Mouse (Mus musculus) limb, embryonic 13.5 days (tissue): Measurements from ENCODE around the gene Rhog. TPM values are rescaled to one million over a fixed set of nuclear protein-coding genes. Genes with fewer than 3 reads are reported as not detected.
A peak's percentile ranks its signal among the peaks of the same experiment; 100 is the strongest.

ENCODE experiments used
- ATAC-seq: fragments of 200-750 bp; cut with Nextera tagmentation; 2 replicates; pipeline ENCODE4 v1.8.0; 2017; ENCODE audit warnings: low read depth, moderate number of reproducible peaks, moderate TSS enrichment; ENCODE audit not compliant: low FRiP score
- H3K27ac ChIP-seq: fragments of 300-500 bp; sonication (generic); 2 replicates; pipeline ENCODE4 v1.5.1; 2015; ENCODE audit warnings: inconsistent platforms, mild to moderate bottlenecking, moderate library complexity
- H3K27me3 ChIP-seq: fragments of 300-500 bp; sonication (generic); 2 replicates; pipeline ENCODE4 v1.6.1; 2015; ENCODE audit warnings: mild to moderate bottlenecking, inconsistent platforms
- H3K36me3 ChIP-seq: fragments of 300-500 bp; sonication (generic); 2 replicates; pipeline ENCODE4 v1.6.1; 2015; ENCODE audit warnings: inconsistent platforms, mild to moderate bottlenecking, moderate library complexity
- H3K4me1 ChIP-seq: fragments of 300-500 bp; sonication (generic); 2 replicates; pipeline ENCODE4 v1.6.1; 2015; ENCODE audit warnings: inconsistent platforms
- H3K4me2 ChIP-seq: fragments of 300-500 bp; sonication (generic); replicated peaks from 2 replicates; pipeline ENCODE4 v1.6.1; 2015; ENCODE audit warnings: inconsistent platforms, mild to moderate bottlenecking, moderate library complexity
- H3K4me3 ChIP-seq: fragments of 300-500 bp; sonication (generic); 2 replicates; pipeline ENCODE4 v1.5.1; 2015; ENCODE audit warnings: moderate library complexity, mild to moderate bottlenecking, inconsistent platforms
- H3K9ac ChIP-seq: fragments of 300-500 bp; sonication (generic); 2 replicates; pipeline ENCODE4 v1.6.1; 2015; ENCODE audit warnings: mild to moderate bottlenecking, inconsistent platforms
- H3K9me3 ChIP-seq: fragments of 300-500 bp; sonication (generic); 2 replicates; pipeline ENCODE4 v1.6.1; 2016; ENCODE audit warnings: inconsistent platforms
- WGBS: fragments of 180-500 bp; shearing (Covaris S2); methylation state at CpG from one replicate; pipeline ENCODE4 v1.1.7; 2015; 5-methylcytosine and 5-hydroxymethylcytosine counted together
- polyA plus RNA-seq: library from polyadenylated mRNA; unstranded; fragments of >200 nt; fragmentation: Nextera tagmentation; extraction: Ambion mirVana; gene quantifications from 2 replicates; pipeline ENCODE4 v1.2.1, GENCODE M21; 2015

Rhog gene
- polyA plus RNA-seq, 1 experiment from 2014 or later, result 56.7 TPM

DNA sequence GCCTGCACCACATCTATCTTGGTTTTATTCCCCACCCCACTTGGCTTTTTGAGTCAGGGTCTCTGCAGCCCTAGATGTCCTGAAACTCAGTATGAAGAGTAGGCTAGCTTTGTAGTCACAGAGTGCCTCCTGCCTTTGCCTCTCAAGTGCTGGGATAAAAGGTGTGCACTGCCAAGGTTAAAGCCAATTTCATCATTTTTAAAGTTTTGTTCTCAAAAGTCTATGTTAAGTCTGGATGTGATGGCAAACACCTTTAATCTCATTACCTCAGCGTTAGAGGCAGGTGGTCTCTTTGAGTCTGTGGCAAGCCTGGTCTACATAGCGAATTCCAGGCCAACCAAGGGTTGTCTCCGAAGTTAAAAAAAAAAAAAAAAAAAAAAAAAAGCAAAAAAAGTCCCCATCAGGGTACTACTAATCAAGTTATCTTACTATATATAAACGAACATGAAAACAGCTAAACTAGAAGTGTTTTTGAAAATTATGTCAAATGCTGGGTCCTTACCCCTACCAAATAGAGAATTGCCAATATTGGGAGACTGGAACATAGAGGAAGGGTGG, 47.0 kb downstream of the Rhog start:
- Histone ChIP-seq H3K27ac (no peak overlapping the region), H3K9me3 (no peaks in the 10 kb centered on the region), H3K4me2 (peak overlapping the region; percentile 83), H3K36me3 (peaks cover 7% of the 10 kb centered on the region; the same call in 1 of the 2 replicates), H3K4me1 (peaks cover 18% of the 10 kb centered on the region), H3K9ac (peak overlapping the region; percentile 87), H3K27me3 (no peaks in the 10 kb centered on the region), H3K4me3 (peak overlapping the region; percentile 89)
- 50% methylated on average over 4 of the region's 4 CpGs for WGBS
- no peak for ATAC-seq

DNA sequence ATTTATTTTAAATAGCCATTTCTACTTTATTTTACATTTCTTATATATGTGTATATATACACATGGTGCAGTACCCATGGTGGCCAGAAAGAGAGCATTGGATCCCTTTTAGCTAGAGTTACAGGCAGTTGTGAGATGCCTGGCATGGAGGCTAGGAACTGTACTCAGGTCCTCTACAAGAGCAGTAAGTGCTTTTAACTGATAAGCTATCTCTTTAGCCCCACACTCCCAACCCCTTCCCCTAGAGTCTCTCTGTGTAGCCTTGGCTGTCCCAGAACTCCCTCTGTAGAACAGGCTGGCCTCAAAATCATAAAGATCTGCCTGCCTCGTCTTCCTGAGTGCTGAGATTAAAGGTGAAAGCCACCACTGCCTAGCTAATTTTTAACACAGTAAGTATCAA, 50.2 kb downstream of the Rhog start:
- Histone ChIP-seq H3K36me3 (peaks cover 7% of the 10 kb centered on the region; the same call in 1 of the 2 replicates), H3K4me1 (peaks cover 18% of the 10 kb centered on the region), H3K27me3 (no peaks in the 10 kb centered on the region), H3K4me3 (no peak overlapping the region), H3K9ac (no peak overlapping the region), H3K4me2 (no peak overlapping the region), H3K27ac (no peak overlapping the region), H3K9me3 (no peaks in the 10 kb centered on the region)
- ATAC-seq, result no peak
- WGBS, result 86% methylated on average over 1 of the region's 1 CpGs

DNA sequence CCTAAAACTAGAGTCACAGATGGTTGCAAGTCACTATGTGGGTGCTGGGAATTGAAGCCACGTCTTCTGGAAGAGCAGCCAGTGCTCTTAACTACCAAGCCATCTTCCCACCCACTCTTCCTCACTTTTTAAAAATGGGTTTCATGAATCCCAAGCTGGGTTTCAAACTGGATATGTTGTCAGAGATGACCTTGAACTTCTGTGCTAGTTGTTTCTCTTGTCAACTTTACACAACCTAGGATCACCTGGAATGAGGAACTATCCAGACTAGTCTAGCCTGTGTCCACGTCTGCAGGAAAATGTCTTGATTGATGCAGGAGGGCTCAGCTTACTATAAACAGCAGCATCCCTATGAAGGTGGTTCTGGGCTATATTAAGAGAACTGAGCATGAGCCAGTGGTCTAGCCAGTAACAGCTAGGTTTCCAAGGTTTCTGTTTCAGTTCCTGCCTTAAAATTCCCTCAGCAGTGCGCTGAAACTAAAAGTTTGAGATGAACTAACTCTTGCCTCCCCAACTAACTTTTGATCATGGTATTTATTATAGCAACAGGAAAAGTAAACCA, 51.5 kb downstream of the Rhog start:
- no peak for ATAC-seq
- Histone ChIP-seq H3K4me2 (no peak overlapping the region), H3K36me3 (peaks cover 7% of the 10 kb centered on the region; the same call in 1 of the 2 replicates), H3K27me3 (no peaks in the 10 kb centered on the region), H3K9ac (no peak overlapping the region), H3K27ac (no peak overlapping the region), H3K4me3 (no peak overlapping the region), H3K9me3 (no peaks in the 10 kb centered on the region), H3K4me1 (peaks cover 18% of the 10 kb centered on the region)
- 88% methylated on average over 3 of the region's 3 CpGs for WGBS

DNA sequence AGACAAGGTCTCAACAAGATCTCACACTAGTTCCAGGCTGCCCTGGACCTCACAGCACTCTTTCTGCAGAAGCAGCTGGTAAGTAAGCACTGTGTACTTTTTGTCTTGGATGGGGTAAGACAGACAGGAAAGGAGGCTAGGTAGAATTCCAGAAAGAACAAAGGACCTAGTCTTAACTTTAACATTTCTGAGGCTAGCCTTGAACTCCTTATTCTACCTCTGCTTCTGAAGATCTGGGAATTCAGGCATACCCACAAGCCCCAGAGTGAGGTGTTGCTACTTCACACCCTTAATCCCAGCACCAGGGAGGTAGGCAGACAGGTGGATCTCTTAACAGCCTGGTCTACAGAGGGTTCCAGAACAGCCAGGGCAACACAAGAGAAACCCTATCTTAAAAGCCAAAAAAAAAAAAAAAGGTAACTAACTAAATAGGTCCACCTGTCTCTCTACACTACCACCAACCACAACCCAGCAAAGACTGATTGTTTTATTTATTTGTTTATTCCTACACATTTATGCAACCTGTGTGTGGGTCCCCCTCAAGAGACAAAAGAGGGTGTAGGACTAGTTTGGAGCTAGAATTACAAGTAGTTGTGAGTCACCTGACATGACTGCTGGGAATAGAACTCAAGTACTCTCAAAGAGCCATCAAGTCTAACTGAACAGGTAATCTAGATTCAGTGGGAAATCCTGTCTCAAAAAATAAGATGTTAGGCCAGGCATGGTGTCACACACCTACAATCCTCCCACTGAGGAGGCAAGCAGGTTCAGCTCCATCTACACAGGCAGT, 54.7 kb downstream of the Rhog start:
- no peak for ATAC-seq
- no peak overlapping the region for H3K9ac ChIP-seq
- no peaks in the 10 kb centered on the region for H3K27me3 ChIP-seq
- no peak overlapping the region for H3K4me2 ChIP-seq
- H3K4me3 ChIP-seq, result no peak overlapping the region
- peaks cover 7% of the 10 kb centered on the region; the same call in 1 of the 2 replicates for H3K36me3 ChIP-seq
- no peak overlapping the region for H3K27ac ChIP-seq
- no peaks in the 10 kb centered on the region for H3K9me3 ChIP-seq
- no peaks in the 10 kb centered on the region for H3K4me1 ChIP-seq

DNA sequence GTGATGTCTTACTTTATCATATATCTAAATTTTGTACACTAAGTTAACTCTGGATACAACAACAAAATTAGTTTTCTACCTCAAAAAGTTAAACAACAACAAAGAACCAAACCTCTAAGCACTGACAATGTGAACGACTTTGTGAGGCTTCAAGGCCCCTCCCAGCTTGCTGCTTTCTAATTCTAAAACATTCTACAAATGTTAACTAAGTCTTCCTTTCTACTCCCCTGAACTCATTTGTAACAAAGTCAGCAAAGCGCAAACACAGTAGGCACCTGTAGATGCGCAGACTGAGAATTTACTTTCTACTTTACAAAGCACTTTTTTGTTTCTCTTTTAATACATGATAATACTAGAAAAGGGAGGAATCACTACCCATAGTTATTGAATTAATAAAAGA, 55.3 kb downstream of the Rhog start:
- no peak overlapping the region for H3K4me3 ChIP-seq
- no peak for ATAC-seq
- H3K9ac ChIP-seq, result no peak overlapping the region
- no peaks in the 10 kb centered on the region for H3K27me3 ChIP-seq
- 86% methylated on average over 3 of the region's 3 CpGs for WGBS
- no peak overlapping the region for H3K27ac ChIP-seq
- no peaks in the 10 kb centered on the region for H3K4me1 ChIP-seq
- no peak overlapping the region for H3K4me2 ChIP-seq
- no peaks in the 10 kb centered on the region for H3K9me3 ChIP-seq
- peaks cover 7% of the 10 kb centered on the region; the same call in 1 of the 2 replicates for H3K36me3 ChIP-seq

DNA sequence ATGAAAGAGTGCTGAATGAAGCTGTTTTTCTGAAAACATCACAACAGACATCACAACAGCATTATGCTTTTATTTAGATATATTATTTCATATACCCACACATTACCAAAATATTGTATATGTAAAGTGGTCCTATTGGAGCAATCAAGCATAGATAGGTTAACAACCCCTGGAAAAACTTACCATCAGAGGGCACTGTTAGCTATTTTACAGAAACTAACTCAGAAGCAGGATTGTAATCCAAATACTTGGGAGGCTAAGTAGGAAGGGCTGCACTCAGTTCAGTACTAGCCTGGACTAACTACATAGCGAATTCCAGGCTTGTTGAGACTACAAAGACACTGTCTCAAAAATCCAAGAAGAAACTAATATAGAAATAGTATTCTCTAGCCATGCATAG, 63.5 kb downstream of the Rhog start:
- no peak overlapping the region for H3K4me2 ChIP-seq
- WGBS, result 98% methylated on average over 1 of the region's 1 CpGs
- H3K4me3 ChIP-seq, result no peak overlapping the region
- H3K27me3 ChIP-seq, result no peaks in the 10 kb centered on the region
- no peak for ATAC-seq
- no peaks in the 10 kb centered on the region for H3K9me3 ChIP-seq
- H3K36me3 ChIP-seq, result peaks cover 67% of the 10 kb centered on the region
- no peak overlapping the region for H3K27ac ChIP-seq
- no peak overlapping the region for H3K9ac ChIP-seq
- H3K4me1 ChIP-seq, result no peaks in the 10 kb centered on the region

Other genes with a start within 250 kb of the Rhog start
- 3.6 and 3.9 TPM in 2 replicates for gene Il18bp, start 237.4 kb downstream of the Rhog start, polyA plus RNA-seq
- gene Rnf121, start 190.6 kb downstream of the Rhog start, polyA plus RNA-seq, result 34.1 and 34.4 TPM in 2 replicates
- 44.1 and 45.1 TPM in 2 replicates for gene Xndc1, start 190.5 kb downstream of the Rhog start, polyA plus RNA-seq
- gene Xntrpc, start 190.3 kb downstream of the Rhog start, polyA plus RNA-seq, result 2.3 TPM in 2 replicates
- gene Trpc2, start 172.9 kb downstream of the Rhog start, polyA plus RNA-seq, result not detected in 2 replicates
- 16.8 and 16.9 TPM in 2 replicates for gene Art1, start 154.3 kb downstream of the Rhog start, polyA plus RNA-seq
- gene Art5, start 146.6 kb downstream of the Rhog start, polyA plus RNA-seq, result 4.4 and 4.7 TPM in 2 replicates
- gene Chrna10, start 139.2 kb downstream of the Rhog start, polyA plus RNA-seq, result not detected in 2 replicates
- 38.2 and 42.9 TPM in 2 replicates for gene Nup98, start 45.9 kb downstream of the Rhog start, polyA plus RNA-seq
- gene Pgap2, start 45.8 kb downstream of the Rhog start, polyA plus RNA-seq, result 82.3 and 88.6 TPM in 2 replicates
- 23.7 and 25.2 TPM in 2 replicates for gene Stim1, start 11.8 kb upstream of the Rhog start, polyA plus RNA-seq
- gene Rrm1, start 185.6 kb upstream of the Rhog start, polyA plus RNA-seq, result 151 and 154 TPM in 2 replicates
- 0.45 TPM in 1 of 2 replicates, not detected in the other for gene Olfr543, start 225.6 kb upstream of the Rhog start, polyA plus RNA-seq
- gene Olfr544, start 232.3 kb upstream of the Rhog start, polyA plus RNA-seq, result 0.11 and 0.13 TPM in 2 replicates
- not detected in 2 replicates for gene Olfr545, start 243.5 kb upstream of the Rhog start, polyA plus RNA-seq